Mouse (Mus musculus) thymus, adult 2 months (tissue): ENCODE data around the gene D7Ertd443e.

Experiments
- CTCF ChIP-seq: fragments of 200-500 bp; IDR thresholded peaks from 2 replicates; pipeline ENCODE4 v1.5.1; 2012; ENCODE audit warnings: mild to moderate bottlenecking, control low read depth, low read length, moderate library complexity, borderline replicate concordance; ENCODE audit not compliant: control insufficient read depth, poor library complexity, insufficient read depth; ENCODE audit errors: extremely low read depth
- POLR2A ChIP-seq: fragments of 200-500 bp; IDR thresholded peaks from 2 replicates; pipeline ENCODE4 v1.6.1; 2012; ENCODE audit warnings: mild to moderate bottlenecking, low read length, control low read depth, moderate library complexity; ENCODE audit not compliant: control insufficient read depth, poor library complexity, insufficient read depth; ENCODE audit errors: extremely low read depth

GRCm38 (mm10) chr7:134415014-134415413 is 29.6 kb upstream of the D7Ertd443e start:
- TF ChIP-seq CTCF (no peak), POLR2A (no peak)
